Mouse (Mus musculus): ENCODE results near the gene Zfand6. TPM values are rescaled to one million over a fixed set of nuclear protein-coding genes. Genes with fewer than 3 reads are reported as not detected.

The Zfand6 gene
- polyA plus RNA-seq, 1 experiment from 2014 or later = 148 TPM

- ATAC-seq (ENCODE audit: insufficient read depth) = no peak
- TF ChIP-seq CTCF (IDR thresholded peaks at IDR 0.05; ENCODE audit: low read depth) = no peak
- 36% methylated on average over 2 of the region's 2 CpGs for WGBS
- DNase-seq = no peak
- Histone ChIP-seq H3K4me2 (peak overlapping the region; percentile 52), H3K4me3 (ENCODE audit: low read depth, low read length) (peak overlapping the region; percentile 46), H3K27ac (ENCODE audit: low read depth) (peak overlapping the region; percentile 7; the same call in 1 of the 2 replicates), H3K4me1 (ENCODE audit: insufficient read depth) (no peaks in the 10 kb centered on the region), H3K27me3 (ENCODE audit: insufficient read depth, low read length) (no peaks in the 10 kb centered on the region), H3K9me3 (ENCODE audit: low read depth, low read length) (no peaks in the 10 kb centered on the region), H3K9ac (peak overlapping the region; percentile 9), H3K36me3 (ENCODE audit: insufficient read depth) (no peaks in the 10 kb centered on the region)
Measured at GRCm38 (mm10) chr7:84680092-84680491, 9.7 kb downstream of the Zfand6 start.

GRCm38 (mm10) chr7:84679264-84679663 lies 10.5 kb downstream of the Zfand6 start:
- Histone ChIP-seq H3K27ac (ENCODE audit: low read depth) (peak overlapping the region; percentile 24; the same call in 1 of the 2 replicates), H3K4me2 (peak overlapping the region; percentile 52), H3K9ac (peak overlapping the region; percentile 19), H3K36me3 (ENCODE audit: insufficient read depth) (no peaks in the 10 kb centered on the region), H3K27me3 (ENCODE audit: insufficient read depth, low read length) (no peaks in the 10 kb centered on the region), H3K4me1 (ENCODE audit: insufficient read depth) (no peaks in the 10 kb centered on the region), H3K4me3 (ENCODE audit: low read depth, low read length) (peak overlapping the region; percentile 46), H3K9me3 (ENCODE audit: low read depth, low read length) (no peaks in the 10 kb centered on the region)
- DNase-seq (peak; percentile 95), ATAC-seq (ENCODE audit: insufficient read depth) (peak; percentile 99)
- TF ChIP-seq CTCF (IDR thresholded peaks at IDR 0.05; ENCODE audit: low read depth) = no peak
- 2% methylated on average over 4 of the region's 4 CpGs for WGBS

- DNase-seq = no peak
- Histone ChIP-seq H3K4me1 (ENCODE audit: insufficient read depth) (no peaks in the 10 kb centered on the region), H3K27ac (ENCODE audit: low read depth) (no peak overlapping the region), H3K9ac (no peak overlapping the region), H3K4me2 (no peak overlapping the region), H3K36me3 (ENCODE audit: insufficient read depth) (no peaks in the 10 kb centered on the region), H3K27me3 (ENCODE audit: insufficient read depth, low read length) (no peaks in the 10 kb centered on the region), H3K4me3 (ENCODE audit: low read depth, low read length) (no peak overlapping the region), H3K9me3 (ENCODE audit: low read depth, low read length) (no peaks in the 10 kb centered on the region)
- 70% methylated on average over 1 of the region's 1 CpGs for WGBS
- no peak for TF ChIP-seq CTCF (IDR thresholded peaks at IDR 0.05; ENCODE audit: low read depth)
- ATAC-seq (ENCODE audit: insufficient read depth) = no peak
Measured at GRCm38 (mm10) chr7:84673103-84673502, 16.7 kb downstream of the Zfand6 start.

- H3K9ac ChIP-seq = no peak overlapping the region
- no peak for DNase-seq
- H3K27ac ChIP-seq (ENCODE audit: low read depth) = no peak overlapping the region
- 45% methylated on average over 1 of the region's 1 CpGs for WGBS
- TF ChIP-seq CTCF (IDR thresholded peaks at IDR 0.05; ENCODE audit: low read depth) = no peak
- H3K27me3 ChIP-seq (ENCODE audit: insufficient read depth, low read length) = no peaks in the 10 kb centered on the region
- no peaks in the 10 kb centered on the region for H3K9me3 ChIP-seq (ENCODE audit: low read depth, low read length)
- ATAC-seq (ENCODE audit: insufficient read depth) = no peak
- no peaks in the 10 kb centered on the region for H3K36me3 ChIP-seq (ENCODE audit: insufficient read depth)
- no peak overlapping the region for H3K4me2 ChIP-seq
- H3K4me3 ChIP-seq (ENCODE audit: low read depth, low read length) = no peak overlapping the region
- H3K4me1 ChIP-seq (ENCODE audit: insufficient read depth) = no peaks in the 10 kb centered on the region
Measured at GRCm38 (mm10) chr7:84669554-84670152, 20.1 kb downstream of the Zfand6 start.

GRCm38 (mm10) chr7:84667946-84668345 lies 21.8 kb downstream of the Zfand6 start:
- no peak overlapping the region for H3K9ac ChIP-seq
- H3K4me3 ChIP-seq (ENCODE audit: low read depth, low read length) = no peak overlapping the region
- no peaks in the 10 kb centered on the region for H3K4me1 ChIP-seq (ENCODE audit: insufficient read depth)
- H3K27ac ChIP-seq (ENCODE audit: low read depth) = no peak overlapping the region
- ATAC-seq (ENCODE audit: insufficient read depth) = no peak
- H3K9me3 ChIP-seq (ENCODE audit: low read depth, low read length) = no peaks in the 10 kb centered on the region
- no peak for TF ChIP-seq CTCF (IDR thresholded peaks at IDR 0.05; ENCODE audit: low read depth)
- H3K27me3 ChIP-seq (ENCODE audit: insufficient read depth, low read length) = no peaks in the 10 kb centered on the region
- H3K4me2 ChIP-seq = no peak overlapping the region
- no peak for DNase-seq
- H3K36me3 ChIP-seq (ENCODE audit: insufficient read depth) = no peaks in the 10 kb centered on the region
- 84% methylated on average over 5 of the region's 5 CpGs for WGBS

- no peak overlapping the region for H3K4me2 ChIP-seq
- no peaks in the 10 kb centered on the region for H3K27me3 ChIP-seq (ENCODE audit: insufficient read depth, low read length)
- H3K4me3 ChIP-seq (ENCODE audit: low read depth, low read length) = no peak overlapping the region
- peaks cover 6% of the 10 kb centered on the region; the same call in 1 of the 2 replicates for H3K4me1 ChIP-seq (ENCODE audit: insufficient read depth)
- H3K27ac ChIP-seq (ENCODE audit: low read depth) = peak overlapping the region; percentile 2; the same call in 1 of the 2 replicates
- no peaks in the 10 kb centered on the region for H3K9me3 ChIP-seq (ENCODE audit: low read depth, low read length)
- peak; percentile 77 for ATAC-seq (ENCODE audit: insufficient read depth)
- WGBS = 41% methylated on average over 2 of the region's 2 CpGs
- no peak overlapping the region for H3K9ac ChIP-seq
- H3K36me3 ChIP-seq (ENCODE audit: insufficient read depth) = 0 out of 2 replicates have a peak, but pooled peaks cover 7% of the 10 kb centered on the region
- no peak for TF ChIP-seq CTCF (IDR thresholded peaks at IDR 0.05; ENCODE audit: low read depth)
- peak; percentile 72 for DNase-seq
Measured at GRCm38 (mm10) chr7:84652740-84653139, 37.0 kb downstream of the Zfand6 start.

GRCm38 (mm10) chr7:84651987-84652321 lies 37.8 kb downstream of the Zfand6 start:
- Histone ChIP-seq H3K27me3 (ENCODE audit: insufficient read depth, low read length) (no peaks in the 10 kb centered on the region), H3K9me3 (ENCODE audit: low read depth, low read length) (no peaks in the 10 kb centered on the region), H3K36me3 (ENCODE audit: insufficient read depth) (0 out of 2 replicates have a peak, but pooled peaks cover 10% of the 10 kb centered on the region), H3K27ac (ENCODE audit: low read depth) (no peak overlapping the region), H3K4me2 (no peak overlapping the region), H3K4me1 (ENCODE audit: insufficient read depth) (peaks cover 6% of the 10 kb centered on the region; the same call in 1 of the 2 replicates), H3K4me3 (ENCODE audit: low read depth, low read length) (no peak overlapping the region), H3K9ac (no peak overlapping the region)
- 41% methylated on average over 2 of the region's 2 CpGs for WGBS
- TF ChIP-seq CTCF (IDR thresholded peaks at IDR 0.05; ENCODE audit: low read depth) = no peak
- no peak for ATAC-seq (ENCODE audit: insufficient read depth)
- DNase-seq = no peak

Measured in lung, embryonic 14.5 days (tissue).